Mouse (Mus musculus) neural tube, embryonic 14.5 days (tissue): ENCODE measurements around the gene Cd160. TPM values are rescaled to one million over a fixed set of nuclear protein-coding genes. Genes with fewer than 3 reads are reported as not detected.

ENCODE experiments used
- ATAC-seq: fragments of 200-750 bp; cut with Nextera tagmentation; 2 replicates; pipeline ENCODE4 v1.8.0; 2017; ENCODE audit warnings: low read depth, mild to moderate bottlenecking, moderate TSS enrichment, moderate library complexity
- H3K27ac ChIP-seq: fragments of 300-500 bp; sonication (generic); 2 replicates; pipeline ENCODE4 v1.5.1; 2014; ENCODE audit warnings: low read depth, mild to moderate bottlenecking, control low read depth, low read length, moderate library complexity, mixed read lengths
- H3K27me3 ChIP-seq: fragments of 300-500 bp; sonication (generic); 2 replicates; pipeline ENCODE4 v1.6.1; 2014; ENCODE audit warnings: low read length; ENCODE audit not compliant: control insufficient read depth, insufficient read depth
- H3K36me3 ChIP-seq: fragments of 300-500 bp; sonication (generic); 2 replicates; pipeline ENCODE4 v1.6.1; 2014; ENCODE audit warnings: low read length, mixed read lengths; ENCODE audit not compliant: control insufficient read depth, insufficient read depth
- H3K4me1 ChIP-seq: fragments of 300-500 bp; sonication (generic); 2 replicates; pipeline ENCODE4 v1.6.1; 2014; ENCODE audit warnings: low read length; ENCODE audit not compliant: control insufficient read depth, insufficient read depth
- H3K4me2 ChIP-seq: fragments of 300-500 bp; sonication (generic); 2 replicates; pipeline ENCODE4 v1.6.1; 2014; ENCODE audit warnings: mild to moderate bottlenecking, low read depth, low read length, control low read depth
- H3K4me3 ChIP-seq: fragments of 300-500 bp; sonication (generic); 2 replicates; pipeline ENCODE4 v1.5.1; 2014; ENCODE audit warnings: low read depth, low read length, control low read depth, mixed read lengths
- H3K9ac ChIP-seq: fragments of 300-500 bp; sonication (generic); replicated peaks from 2 replicates; pipeline ENCODE4 v1.6.1; 2014; ENCODE audit warnings: low read depth, mild to moderate bottlenecking, control low read depth, low read length, mixed read lengths
- H3K9me3 ChIP-seq: fragments of 300-500 bp; sonication (generic); 2 replicates; pipeline ENCODE4 v1.6.1; 2016; ENCODE audit warnings: low read length; ENCODE audit not compliant: control insufficient read depth
- WGBS: fragments of 180-500 bp; shearing (Covaris S2); extraction: QIAGEN DNeasy Blood & Tissue Kit; methylation state at CpG from one replicate; pipeline ENCODE4 v1.1.7; 2014; 5-methylcytosine and 5-hydroxymethylcytosine counted together
- polyA plus RNA-seq: library from polyadenylated mRNA; unstranded; fragments of >200 nt; fragmentation: Nextera tagmentation; extraction: Ambion mirVana; gene quantifications from 2 replicates; pipeline ENCODE4 v1.2.1, GENCODE M21; 2014

Gene Cd160
- polyA plus RNA-seq, 1 experiment from 2014 or later: 0.48 TPM

- H3K27ac ChIP-seq: no peak overlapping the region
- H3K36me3 ChIP-seq: no peaks in the 10 kb centered on the region
- no peaks in the 10 kb centered on the region for H3K9me3 ChIP-seq
- no peak for ATAC-seq
- H3K4me1 ChIP-seq: no peaks in the 10 kb centered on the region
- H3K4me2 ChIP-seq: no peak overlapping the region
- no peak overlapping the region for H3K4me3 ChIP-seq
- WGBS: 78% methylated on average over 3 of the region's 3 CpGs
- no peaks in the 10 kb centered on the region for H3K27me3 ChIP-seq
- H3K9ac ChIP-seq: no peak overlapping the region
Measured at GRCm38 (mm10) chr3:96855833-96856232, 26.7 kb upstream of the Cd160 start.

- H3K27ac ChIP-seq: no peak overlapping the region
- H3K27me3 ChIP-seq: no peaks in the 10 kb centered on the region
- H3K4me3 ChIP-seq: no peak overlapping the region
- 93% methylated on average over 4 of the region's 4 CpGs for WGBS
- H3K36me3 ChIP-seq: no peaks in the 10 kb centered on the region
- H3K9me3 ChIP-seq: no peaks in the 10 kb centered on the region
- ATAC-seq: no peak
- no peak overlapping the region for H3K9ac ChIP-seq
- no peak overlapping the region for H3K4me2 ChIP-seq
- no peaks in the 10 kb centered on the region for H3K4me1 ChIP-seq
Measured at GRCm38 (mm10) chr3:96854376-96854775, 25.2 kb upstream of the Cd160 start.

DNA sequence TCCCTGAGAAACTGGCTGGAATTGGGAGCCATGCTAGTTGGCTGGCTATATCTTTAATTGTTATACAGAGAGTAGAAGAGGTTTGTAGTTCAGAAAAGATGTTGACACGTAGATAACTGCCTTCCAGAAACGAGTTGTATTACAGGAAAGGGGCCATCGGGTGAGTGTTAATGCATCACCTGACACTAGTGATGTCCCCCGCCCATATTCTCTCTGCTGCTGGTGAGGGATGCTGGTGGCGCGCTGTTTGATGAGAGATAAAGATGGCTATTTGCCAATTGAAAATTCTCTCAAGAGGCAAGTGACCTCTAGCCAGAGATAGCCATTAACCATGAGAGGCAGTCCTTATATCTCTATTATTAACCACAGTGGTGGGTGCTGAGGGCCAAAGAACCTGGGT is 23.4 kb upstream of the Cd160 start:
- Histone ChIP-seq H3K27ac (no peak overlapping the region), H3K27me3 (no peaks in the 10 kb centered on the region), H3K4me3 (no peak overlapping the region), H3K9me3 (no peaks in the 10 kb centered on the region), H3K4me2 (no peak overlapping the region), H3K9ac (no peak overlapping the region), H3K36me3 (no peaks in the 10 kb centered on the region), H3K4me1 (no peaks in the 10 kb centered on the region)
- WGBS: 81% methylated on average over 6 of the region's 6 CpGs
- no peak for ATAC-seq

GRCm38 (mm10) chr3:96849168-96849727 is 20.1 kb upstream of the Cd160 start:
- H3K4me2 ChIP-seq: no peak overlapping the region
- H3K36me3 ChIP-seq: no peaks in the 10 kb centered on the region
- no peaks in the 10 kb centered on the region for H3K4me1 ChIP-seq
- H3K9ac ChIP-seq: no peak overlapping the region
- H3K27me3 ChIP-seq: no peaks in the 10 kb centered on the region
- H3K9me3 ChIP-seq: no peaks in the 10 kb centered on the region
- WGBS: 89% methylated on average over 2 of the region's 2 CpGs
- H3K27ac ChIP-seq: no peak overlapping the region
- no peak overlapping the region for H3K4me3 ChIP-seq
- ATAC-seq: no peak

GRCm38 (mm10) chr3:96848470-96848869 is 19.3 kb upstream of the Cd160 start:
- no peak overlapping the region for H3K4me2 ChIP-seq
- no peak overlapping the region for H3K4me3 ChIP-seq
- no peak for ATAC-seq
- H3K4me1 ChIP-seq: no peaks in the 10 kb centered on the region
- no peaks in the 10 kb centered on the region for H3K36me3 ChIP-seq
- no peak overlapping the region for H3K9ac ChIP-seq
- H3K9me3 ChIP-seq: no peaks in the 10 kb centered on the region
- H3K27ac ChIP-seq: no peak overlapping the region
- H3K27me3 ChIP-seq: no peaks in the 10 kb centered on the region
- WGBS: 88% methylated on average over 7 of the region's 8 CpGs

- 32% methylated on average over 6 of the region's 6 CpGs for WGBS
- H3K9ac ChIP-seq: no peak overlapping the region
- H3K9me3 ChIP-seq: no peaks in the 10 kb centered on the region
- no peak overlapping the region for H3K4me2 ChIP-seq
- H3K27me3 ChIP-seq: no peaks in the 10 kb centered on the region
- no peak overlapping the region for H3K27ac ChIP-seq
- no peak for ATAC-seq
- no peaks in the 10 kb centered on the region for H3K36me3 ChIP-seq
- H3K4me1 ChIP-seq: no peaks in the 10 kb centered on the region
- H3K4me3 ChIP-seq: no peak overlapping the region
Measured at GRCm38 (mm10) chr3:96847661-96848060, 18.5 kb upstream of the Cd160 start.

GRCm38 (mm10) chr3:96846985-96847384 is 17.8 kb upstream of the Cd160 start:
- Histone ChIP-seq H3K9ac (no peak overlapping the region), H3K27me3 (no peaks in the 10 kb centered on the region), H3K4me2 (no peak overlapping the region), H3K4me3 (no peak overlapping the region), H3K36me3 (no peaks in the 10 kb centered on the region), H3K27ac (no peak overlapping the region), H3K9me3 (no peaks in the 10 kb centered on the region), H3K4me1 (no peaks in the 10 kb centered on the region)
- no peak for ATAC-seq
- 90% methylated on average over 12 of the region's 12 CpGs for WGBS

DNA sequence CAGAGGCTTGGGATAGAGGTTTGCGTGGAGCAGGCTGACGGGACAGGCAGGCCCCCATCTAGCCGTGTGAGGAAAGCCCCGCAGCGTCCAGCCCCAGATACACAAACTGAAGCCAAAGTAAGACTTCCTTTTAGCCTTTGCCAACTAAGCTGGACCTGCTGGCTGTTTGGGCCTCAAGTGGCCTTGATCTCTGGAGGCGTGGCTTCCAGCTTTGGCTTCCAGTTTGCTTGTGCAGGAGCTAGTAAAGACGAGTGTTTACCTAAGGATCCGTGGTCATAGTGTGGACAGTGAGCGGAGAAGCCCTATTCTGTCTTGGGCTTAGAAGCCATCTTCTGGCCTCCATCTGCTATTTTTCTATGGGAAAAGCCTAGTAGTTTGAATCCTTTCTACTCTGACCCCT is 16.7 kb upstream of the Cd160 start:
- Histone ChIP-seq H3K27me3 (no peaks in the 10 kb centered on the region), H3K4me2 (no peak overlapping the region), H3K4me1 (no peaks in the 10 kb centered on the region), H3K36me3 (no peaks in the 10 kb centered on the region), H3K27ac (no peak overlapping the region), H3K9ac (no peak overlapping the region), H3K4me3 (no peak overlapping the region), H3K9me3 (no peaks in the 10 kb centered on the region)
- ATAC-seq: no peak
- 91% methylated on average over 9 of the region's 9 CpGs for WGBS

- WGBS: 97% methylated on average over 6 of the region's 6 CpGs
- no peak overlapping the region for H3K27ac ChIP-seq
- no peaks in the 10 kb centered on the region for H3K9me3 ChIP-seq
- H3K36me3 ChIP-seq: no peaks in the 10 kb centered on the region
- no peak overlapping the region for H3K4me2 ChIP-seq
- no peak overlapping the region for H3K4me3 ChIP-seq
- H3K9ac ChIP-seq: no peak overlapping the region
- no peak for ATAC-seq
- no peaks in the 10 kb centered on the region for H3K4me1 ChIP-seq
- H3K27me3 ChIP-seq: no peaks in the 10 kb centered on the region
Measured at GRCm38 (mm10) chr3:96845191-96845590, 16.0 kb upstream of the Cd160 start.
